Mouse (Mus musculus) ES-E14 (cell line): ENCODE measurements around the gene Psmc1.

Experiments used
- CHD2 ChIP-seq: IDR thresholded peaks from 2 replicates; pipeline ENCODE4 v1.6.1; 2014; ENCODE audit warnings: mild to moderate bottlenecking, low read depth, low read length, inconsistent platforms
- HCFC1 ChIP-seq: IDR thresholded peaks from 2 replicates; pipeline ENCODE4 v1.6.1; 2012; ENCODE audit warnings: low read length, inconsistent platforms, borderline replicate concordance; ENCODE audit not compliant: insufficient read depth
- ZC3H11A ChIP-seq: IDR thresholded peaks from 2 replicates; pipeline ENCODE4 v1.6.1; 2012; ENCODE audit warnings: low read depth, mild to moderate bottlenecking, inconsistent platforms, low read length, borderline replicate concordance
- ZNF384 ChIP-seq: IDR thresholded peaks from 2 replicates; pipeline ENCODE4 v1.6.1; 2012; ENCODE audit warnings: low read depth, low read length, inconsistent platforms

DNA sequence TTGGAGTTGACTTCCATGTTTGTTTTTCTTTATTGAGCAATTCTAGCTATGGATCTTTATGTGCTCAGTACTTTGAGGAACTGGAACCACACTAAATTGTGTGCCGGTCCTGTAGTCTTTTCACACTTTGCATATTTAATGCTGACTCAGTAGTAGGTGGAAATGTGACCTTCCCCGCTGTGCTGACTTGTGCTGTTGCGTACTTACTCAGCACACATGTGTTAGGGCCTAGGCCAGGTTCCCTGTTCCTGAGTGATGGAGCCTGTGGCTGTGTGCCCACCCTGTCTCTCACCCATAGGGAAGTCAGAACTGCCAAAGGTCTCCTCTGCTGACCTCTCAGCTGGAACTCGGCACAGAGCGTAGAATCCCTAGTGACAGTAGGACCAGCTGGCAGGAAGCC is 6.0 kb downstream of the Psmc1 start:
- TF ChIP-seq HCFC1 (no peak), ZC3H11A (no peak), ZNF384 (no peak), CHD2 (no peak)
